Mouse (Mus musculus): Measurements from ENCODE around the gene Ogdh.

DNA sequence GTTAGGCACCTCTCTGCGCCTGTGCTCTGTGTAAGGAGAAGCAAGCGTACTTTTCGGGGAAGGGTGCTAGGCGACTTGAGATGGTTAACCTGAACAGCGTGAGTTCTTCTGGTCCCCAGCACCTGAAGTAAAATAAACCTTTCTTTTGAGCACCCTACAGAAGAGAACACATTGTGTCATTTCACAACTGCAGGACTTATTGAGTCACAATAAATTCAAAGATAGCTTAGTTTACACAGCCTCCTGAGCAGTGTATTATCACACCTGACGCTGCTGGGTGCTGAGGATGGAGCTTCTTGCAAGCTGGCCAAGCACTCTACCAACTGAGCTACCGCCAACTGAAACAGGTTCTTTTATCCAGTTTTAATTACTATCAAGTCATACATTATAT is 16.3 kb upstream of the Ogdh start:
- no peak for TF ChIP-seq CTCF (IDR thresholded peaks at IDR 0.05; ENCODE audit: borderline replicate concordance, control insufficient read depth, extremely low read depth, insufficient read depth, low read length, poor library complexity)
- no peak for TF ChIP-seq POLR2A (IDR thresholded peaks at IDR 0.05; ENCODE audit: control insufficient read depth, extremely low read depth, insufficient read depth, low read length, poor library complexity)
